Mouse (Mus musculus): ENCODE measurements around the gene Gm10271.

- no peak for TF ChIP-seq CTCF (IDR thresholded peaks at IDR 0.05; ENCODE audit: low read depth)
- no peak for TF ChIP-seq EP300 (IDR thresholded peaks at IDR 0.05; ENCODE audit: low read depth)
Measured at GRCm38 (mm10) chr10:117014565-117014964, 42.2 kb upstream of the Gm10271 start.

Measured in liver, postnatal 0 days (tissue).